Mouse (Mus musculus): ENCODE results near the gene Iffo1. TPM values are rescaled to one million over a fixed set of nuclear protein-coding genes. Genes with fewer than 3 reads are reported as not detected.
A peak's percentile ranks its signal among the peaks of the same experiment; 100 is the strongest.

Iffo1 gene
- polyA plus RNA-seq, 1 experiment = 58.0 TPM

- Histone ChIP-seq H3K27me3 (ENCODE audit: control insufficient read depth, insufficient read depth, low read length) (no peaks in the 10 kb centered on the region), H3K27ac (ENCODE audit: insufficient read depth, low read length) (peak within 1 kb of the TSS; percentile 99), H3K36me3 (ENCODE audit: control insufficient read depth, insufficient read depth, low read length) (peaks cover 8% of the 10 kb centered on the region; the same call in 1 of the 2 replicates), H3K4me3 (ENCODE audit: extremely low read depth, insufficient read depth, insufficient read length) (peak within 1 kb of the TSS; percentile 96), H3K4me1 (ENCODE audit: control insufficient read depth, insufficient read depth, insufficient read length) (peaks cover 4% of the 10 kb centered on the region; the same call in 1 of the 2 replicates)
- under 1% methylated on average over 54 of the region's 54 CpGs for WGBS
- DNase-seq (ENCODE audit: low read depth in 1 of 2, low spot score in 2 of 2) = peak; percentile 91 to 94
- TF ChIP-seq CTCF (IDR thresholded peaks at IDR 0.05; ENCODE audit: extremely low read depth, insufficient read depth, insufficient read length, insufficient replicate concordance) (no peak), POLR2A (IDR thresholded peaks at IDR 0.05; ENCODE audit: low read depth, low read length) (no peak)
Measured at GRCm38 (mm10) chr6:125191332-125192015, 46.4 kb downstream of the Iffo1 start, which contains the start of the genes Ncapd2 and Mrpl51. Gene Ncapd2 (minus strand): TSS chr6:125191701. Gene Mrpl51 (plus strand): TSS chr6:125191801.

DNA sequence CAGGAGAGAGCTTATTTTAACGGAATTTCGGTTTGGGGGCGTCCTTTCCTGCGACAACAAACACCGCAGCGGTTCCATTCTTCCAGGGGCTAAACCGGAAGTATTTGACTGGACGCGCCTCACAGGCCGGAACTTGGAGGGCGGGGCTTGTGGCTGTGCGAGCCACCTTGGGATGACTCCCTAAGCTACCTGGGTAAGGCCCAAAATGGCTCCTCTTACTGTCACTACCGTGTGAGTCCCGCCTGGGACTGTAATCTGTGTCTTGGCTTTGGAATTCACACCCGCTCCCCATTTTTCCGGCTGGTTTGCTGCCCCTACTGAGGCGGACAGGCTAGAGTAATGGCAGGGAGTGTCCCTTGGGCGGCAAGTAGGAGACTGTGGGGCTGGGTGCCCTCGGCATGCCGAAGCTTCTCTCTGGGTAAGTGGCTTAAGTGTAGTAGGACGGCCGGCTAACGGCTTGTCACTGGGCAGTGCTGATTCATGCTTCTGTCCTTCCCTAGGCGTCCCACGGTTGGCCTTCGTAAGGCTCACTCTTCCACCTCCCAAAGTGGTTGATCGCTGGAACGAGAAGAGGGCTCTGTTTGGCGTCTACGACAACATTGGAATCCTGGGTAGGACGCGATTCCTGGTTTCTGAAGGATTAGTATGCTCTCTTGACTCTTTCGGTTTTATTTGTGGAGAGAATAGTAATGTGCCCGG, 47.1 kb downstream of the Iffo1 start:
- peak overlapping the region; percentile 99 for H3K27ac ChIP-seq (ENCODE audit: insufficient read depth, low read length)
- H3K27me3 ChIP-seq (ENCODE audit: control insufficient read depth, insufficient read depth, low read length) = no peaks in the 10 kb centered on the region
- peaks cover 4% of the 10 kb centered on the region; the same call in 1 of the 2 replicates for H3K36me3 ChIP-seq (ENCODE audit: control insufficient read depth, insufficient read depth, low read length)
- peaks cover 4% of the 10 kb centered on the region; the same call in 1 of the 2 replicates for H3K4me1 ChIP-seq (ENCODE audit: control insufficient read depth, insufficient read depth, insufficient read length)
- no peak for TF ChIP-seq POLR2A (IDR thresholded peaks at IDR 0.05; ENCODE audit: low read depth, low read length)
- no peak for TF ChIP-seq CTCF (IDR thresholded peaks at IDR 0.05; ENCODE audit: extremely low read depth, insufficient read depth, insufficient read length, insufficient replicate concordance)
- H3K4me3 ChIP-seq (ENCODE audit: extremely low read depth, insufficient read depth, insufficient read length) = peak overlapping the region; percentile 96
- WGBS = under 1% methylated on average over 34 of the region's 34 CpGs
- DNase-seq (ENCODE audit: low read depth in 1 of 2, low spot score in 2 of 2) = peak; percentile 83 to 90

GRCm38 (mm10) chr6:125192841-125193240, 47.8 kb downstream of the Iffo1 start:
- no peak for TF ChIP-seq CTCF (IDR thresholded peaks at IDR 0.05; ENCODE audit: extremely low read depth, insufficient read depth, insufficient read length, insufficient replicate concordance)
- TF ChIP-seq POLR2A (IDR thresholded peaks at IDR 0.05; ENCODE audit: low read depth, low read length) = no peak
- peak overlapping the region; percentile 99; the same call in 1 of the 2 replicates for H3K27ac ChIP-seq (ENCODE audit: insufficient read depth, low read length)
- H3K27me3 ChIP-seq (ENCODE audit: control insufficient read depth, insufficient read depth, low read length) = no peaks in the 10 kb centered on the region
- H3K4me3 ChIP-seq (ENCODE audit: extremely low read depth, insufficient read depth, insufficient read length) = peak overlapping the region; percentile 96; the same call in 1 of the 2 replicates
- H3K4me1 ChIP-seq (ENCODE audit: control insufficient read depth, insufficient read depth, insufficient read length) = peaks cover 4% of the 10 kb centered on the region; the same call in 1 of the 2 replicates
- no peak for DNase-seq (ENCODE audit: low read depth in 1 of 2, low spot score in 2 of 2)
- H3K36me3 ChIP-seq (ENCODE audit: control insufficient read depth, insufficient read depth, low read length) = peaks cover 4% of the 10 kb centered on the region; the same call in 1 of the 2 replicates
- 23% methylated on average over 5 of the region's 5 CpGs for WGBS

DNA sequence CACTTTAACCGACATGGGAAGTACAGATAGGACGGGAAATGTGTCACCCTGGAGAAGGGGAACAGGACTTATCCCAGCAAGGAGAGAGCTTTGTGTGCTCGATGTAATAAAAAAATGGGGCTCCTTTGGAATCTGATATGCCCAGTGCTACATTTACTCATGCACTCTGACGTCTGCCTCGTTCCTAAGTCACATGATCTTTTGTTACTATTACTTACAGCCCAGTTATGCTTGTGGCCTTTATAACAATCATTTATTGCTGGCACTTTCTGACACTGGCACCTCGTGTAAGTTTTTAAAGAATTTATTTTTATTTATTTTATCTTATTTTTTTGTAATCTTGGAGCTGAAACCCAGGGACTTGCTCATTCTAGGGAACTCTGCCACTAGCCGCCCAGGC, 48.3 kb downstream of the Iffo1 start:
- Histone ChIP-seq H3K27ac (ENCODE audit: insufficient read depth, low read length) (no peak overlapping the region), H3K27me3 (ENCODE audit: control insufficient read depth, insufficient read depth, low read length) (no peaks in the 10 kb centered on the region), H3K4me1 (ENCODE audit: control insufficient read depth, insufficient read depth, insufficient read length) (peaks cover 4% of the 10 kb centered on the region; the same call in 1 of the 2 replicates), H3K4me3 (ENCODE audit: extremely low read depth, insufficient read depth, insufficient read length) (no peak overlapping the region), H3K36me3 (ENCODE audit: control insufficient read depth, insufficient read depth, low read length) (peaks cover 4% of the 10 kb centered on the region; the same call in 1 of the 2 replicates)
- WGBS = 65% methylated on average over 7 of the region's 7 CpGs
- no peak for DNase-seq (ENCODE audit: low read depth in 1 of 2, low spot score in 2 of 2)
- TF ChIP-seq CTCF (IDR thresholded peaks at IDR 0.05; ENCODE audit: extremely low read depth, insufficient read depth, insufficient read length, insufficient replicate concordance) (no peak), POLR2A (IDR thresholded peaks at IDR 0.05; ENCODE audit: low read depth, low read length) (no peak)

- H3K36me3 ChIP-seq (ENCODE audit: control insufficient read depth, insufficient read depth, low read length) = peaks cover 4% of the 10 kb centered on the region; the same call in 1 of the 2 replicates
- H3K4me3 ChIP-seq (ENCODE audit: extremely low read depth, insufficient read depth, insufficient read length) = no peak overlapping the region
- WGBS = 88% methylated on average over 1 of the region's 1 CpGs
- H3K27me3 ChIP-seq (ENCODE audit: control insufficient read depth, insufficient read depth, low read length) = no peaks in the 10 kb centered on the region
- peaks cover 4% of the 10 kb centered on the region; the same call in 1 of the 2 replicates for H3K4me1 ChIP-seq (ENCODE audit: control insufficient read depth, insufficient read depth, insufficient read length)
- no peak for DNase-seq (ENCODE audit: low read depth in 1 of 2, low spot score in 2 of 2)
- no peak overlapping the region for H3K27ac ChIP-seq (ENCODE audit: insufficient read depth, low read length)
- no peak for TF ChIP-seq POLR2A (IDR thresholded peaks at IDR 0.05; ENCODE audit: low read depth, low read length)
- no peak for TF ChIP-seq CTCF (IDR thresholded peaks at IDR 0.05; ENCODE audit: extremely low read depth, insufficient read depth, insufficient read length, insufficient replicate concordance)
Measured at GRCm38 (mm10) chr6:125195541-125196075, 50.6 kb downstream of the Iffo1 start.

DNA sequence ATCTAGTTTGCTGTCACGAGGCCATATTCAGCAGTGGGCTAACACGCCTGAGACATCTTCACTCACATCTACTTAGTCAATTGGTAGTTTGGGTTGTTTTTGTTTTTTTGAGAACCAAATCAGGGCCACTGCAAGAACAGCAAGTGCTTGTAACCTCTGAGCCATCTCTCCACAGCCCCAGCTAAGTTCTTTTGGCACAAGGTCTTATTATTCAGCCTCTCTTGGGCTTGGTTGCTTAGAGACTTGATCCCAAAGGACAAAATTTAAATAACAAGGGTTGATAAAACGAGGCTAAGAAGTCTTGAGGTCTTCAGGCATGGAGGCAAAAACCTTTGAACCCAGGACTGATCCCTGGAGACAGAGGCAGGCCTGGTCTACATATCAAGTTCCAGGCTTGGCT, 51.3 kb downstream of the Iffo1 start:
- H3K27me3 ChIP-seq (ENCODE audit: control insufficient read depth, insufficient read depth, low read length) = no peaks in the 10 kb centered on the region
- H3K4me3 ChIP-seq (ENCODE audit: extremely low read depth, insufficient read depth, insufficient read length) = no peak overlapping the region
- DNase-seq (ENCODE audit: low read depth in 1 of 2, low spot score in 2 of 2) = no peak
- WGBS = 75% methylated on average over 3 of the region's 3 CpGs
- no peak overlapping the region for H3K27ac ChIP-seq (ENCODE audit: insufficient read depth, low read length)
- no peak for TF ChIP-seq CTCF (IDR thresholded peaks at IDR 0.05; ENCODE audit: extremely low read depth, insufficient read depth, insufficient read length, insufficient replicate concordance)
- no peak for TF ChIP-seq POLR2A (IDR thresholded peaks at IDR 0.05; ENCODE audit: low read depth, low read length)
- peaks cover 2% of the 10 kb centered on the region; the same call in 1 of the 2 replicates for H3K4me1 ChIP-seq (ENCODE audit: control insufficient read depth, insufficient read depth, insufficient read length)
- peaks cover 4% of the 10 kb centered on the region; the same call in 1 of the 2 replicates for H3K36me3 ChIP-seq (ENCODE audit: control insufficient read depth, insufficient read depth, low read length)

Data from spleen, adult 2 months (tissue).